Mouse (Mus musculus) hindbrain, embryonic 10.5 days (tissue): ENCODE data around the gene Mfsd14a. TPM values are rescaled to one million over a fixed set of nuclear protein-coding genes. Genes with fewer than 3 reads are reported as not detected.

Experiments used
- polyA plus RNA-seq: library from polyadenylated mRNA; unstranded; fragments of >200 nt; fragmentation: Nextera tagmentation; extraction: Ambion mirVana; gene quantifications from 2 replicates; pipeline ENCODE4 v1.2.1, GENCODE M21; 2016

The Mfsd14a gene
- polyA plus RNA-seq, 1 experiment from 2014 or later: 69.4 TPM

Other genes starting within 250 kb of the Mfsd14a start
- gene Cdc14a, start 238.6 kb downstream of the Mfsd14a start, polyA plus RNA-seq: 14.4 and 18.8 TPM in 2 replicates
- 125 and 131 TPM in 2 replicates for gene Rtca, start 154.5 kb downstream of the Mfsd14a start, polyA plus RNA-seq
- gene Dbt, start 149.6 kb downstream of the Mfsd14a start, polyA plus RNA-seq: 8.5 and 13.8 TPM in 2 replicates
- gene Lrrc39, start 99.7 kb downstream of the Mfsd14a start, polyA plus RNA-seq: 0.31 and 0.70 TPM in 2 replicates
- 28.5 and 36.1 TPM in 2 replicates for gene Sass6, start 67.7 kb downstream of the Mfsd14a start, polyA plus RNA-seq
- 22.4 and 23.5 TPM in 2 replicates for gene Trmt13, start 48.1 kb downstream of the Mfsd14a start, polyA plus RNA-seq
- not detected in 2 replicates for gene Gm43191, start 18.6 kb upstream of the Mfsd14a start, polyA plus RNA-seq
- 5.7 and 7.8 TPM in 2 replicates for gene Slc35a3, start 50.2 kb upstream of the Mfsd14a start, polyA plus RNA-seq
- gene Agl, start 145.5 kb upstream of the Mfsd14a start, polyA plus RNA-seq: 9.6 and 10.7 TPM in 2 replicates
- 8.7 and 17.2 TPM in 2 replicates for gene Frrs1, start 196.8 kb upstream of the Mfsd14a start, polyA plus RNA-seq